Mouse (Mus musculus): ENCODE data around the gene Vamp2. TPM values are rescaled to one million over a fixed set of nuclear protein-coding genes. Genes with fewer than 3 reads are reported as not detected.
A peak's percentile ranks its signal among the peaks of the same experiment; 100 is the strongest.
"Not testable (repeated sequence)": the region's sequence is repeated elsewhere in the genome, so short reads cannot be mapped to it uniquely, and the experiment has no call there.

Vamp2 gene
- total RNA-seq, 2 experiments from 2014 or later, result 1,053 to 1,091 TPM

- no peak for DNase-seq (ENCODE audit: low spot score in 2 of 2)
Measured at GRCm38 (mm10) chr11:69078805-69079438, 9.4 kb upstream of the Vamp2 start.

GRCm38 (mm10) chr11:69080102-69080854, 8.0 kb upstream of the Vamp2 start:
- no peak for DNase-seq (ENCODE audit: low spot score in 2 of 2)

- no peak for DNase-seq (ENCODE audit: low spot score in 2 of 2)
Measured at GRCm38 (mm10) chr11:69080855-69081222, 7.5 kb upstream of the Vamp2 start.

DNA sequence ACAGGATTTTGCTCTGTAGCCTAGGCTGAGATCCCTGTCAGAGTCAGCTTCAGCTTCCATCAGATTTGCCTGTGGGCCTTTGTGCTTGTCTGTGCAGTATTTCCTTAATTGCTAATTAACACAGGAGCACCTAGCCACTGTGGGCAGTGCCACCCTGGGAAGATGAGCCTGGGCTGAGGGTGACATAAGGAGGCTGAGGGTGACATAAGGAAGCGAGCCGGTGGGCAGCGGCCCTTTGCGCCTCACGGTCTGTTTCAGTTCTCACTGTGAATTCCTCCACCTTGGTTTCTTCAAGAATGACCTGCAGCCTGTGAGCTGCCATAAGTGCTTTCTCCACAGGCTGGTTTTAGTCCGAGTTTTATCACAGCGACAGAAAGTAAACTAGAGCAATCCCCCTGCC, 6.7 kb upstream of the Vamp2 start:
- DNase-seq (ENCODE audit: low spot score in 2 of 2), result no peak

DNA sequence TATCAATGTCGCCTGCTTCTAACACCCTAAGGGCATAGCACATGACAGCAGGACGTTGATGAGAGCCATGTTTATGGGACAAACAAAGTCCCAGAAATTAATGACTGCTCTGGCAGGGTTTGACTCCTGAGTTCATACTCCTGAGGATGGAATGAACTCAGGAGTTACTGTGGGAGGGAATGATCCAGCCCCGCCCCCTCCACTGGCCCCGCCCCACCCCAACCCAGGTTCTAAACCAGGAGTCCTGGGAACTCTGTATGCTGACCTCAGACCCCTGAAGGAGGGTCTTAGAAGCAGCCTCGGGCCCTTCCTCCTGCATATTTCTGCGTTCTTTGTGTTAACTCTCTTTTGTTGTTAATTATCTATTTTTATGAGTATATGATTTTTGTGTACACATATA, 2.7 kb upstream of the Vamp2 start:
- DNase-seq (ENCODE audit: low spot score in 2 of 2), result no peak

DNA sequence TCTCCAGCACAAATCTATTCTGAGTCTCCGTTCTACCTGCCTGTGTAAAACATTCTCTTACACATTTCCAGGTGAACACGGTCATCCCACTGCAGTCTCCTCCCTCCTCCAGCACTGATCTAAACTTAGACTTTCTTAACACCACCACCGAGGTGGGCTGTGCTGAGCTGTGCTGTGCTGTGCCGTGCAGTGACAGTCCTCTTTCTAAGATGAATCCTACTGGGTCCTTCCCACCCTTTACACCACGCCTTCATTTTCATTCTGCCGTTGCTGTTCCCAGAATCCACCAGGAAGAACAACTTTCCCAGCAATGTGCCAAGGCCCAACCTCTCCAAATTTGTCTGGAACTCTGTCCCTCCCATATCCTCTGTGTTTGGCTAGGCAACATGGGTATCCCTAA, 1.9 kb upstream of the Vamp2 start:
- DNase-seq (ENCODE audit: low spot score in 2 of 2), result peak; percentile 55 to 67

DNA sequence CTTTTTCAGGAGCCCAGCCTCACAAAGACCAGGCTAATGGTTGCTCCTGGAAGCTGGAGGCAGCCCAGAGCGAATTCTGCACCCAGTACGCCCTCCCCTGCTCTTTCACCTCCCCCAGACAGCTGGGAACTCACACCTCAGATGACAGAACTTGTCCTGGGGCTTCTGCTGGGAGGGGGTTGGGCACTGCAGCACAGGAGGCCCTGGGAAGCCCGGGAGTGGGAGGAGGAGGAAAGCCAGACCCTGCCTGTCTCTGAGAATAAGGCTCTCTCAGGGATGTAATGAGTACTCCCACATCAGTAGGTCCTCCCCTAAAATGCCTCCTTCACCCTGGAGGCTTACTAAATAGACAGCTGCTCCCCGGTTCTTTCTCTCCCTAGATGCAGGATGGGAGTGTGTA, 1.2 kb upstream of the Vamp2 start:
- DNase-seq (ENCODE audit: low spot score in 2 of 2), result peak; percentile 48 to 66

GRCm38 (mm10) chr11:69087597-69087996, 693 bp upstream of the Vamp2 start:
- DNase-seq (ENCODE audit: low spot score in 2 of 2), result peak in 1 of 2 experiments; percentile 1

- peak in 1 of 2 experiments; percentile 29 for DNase-seq (ENCODE audit: low spot score in 2 of 2)
Measured at GRCm38 (mm10) chr11:69088856-69089615, 746 bp downstream of the Vamp2 start.

DNA sequence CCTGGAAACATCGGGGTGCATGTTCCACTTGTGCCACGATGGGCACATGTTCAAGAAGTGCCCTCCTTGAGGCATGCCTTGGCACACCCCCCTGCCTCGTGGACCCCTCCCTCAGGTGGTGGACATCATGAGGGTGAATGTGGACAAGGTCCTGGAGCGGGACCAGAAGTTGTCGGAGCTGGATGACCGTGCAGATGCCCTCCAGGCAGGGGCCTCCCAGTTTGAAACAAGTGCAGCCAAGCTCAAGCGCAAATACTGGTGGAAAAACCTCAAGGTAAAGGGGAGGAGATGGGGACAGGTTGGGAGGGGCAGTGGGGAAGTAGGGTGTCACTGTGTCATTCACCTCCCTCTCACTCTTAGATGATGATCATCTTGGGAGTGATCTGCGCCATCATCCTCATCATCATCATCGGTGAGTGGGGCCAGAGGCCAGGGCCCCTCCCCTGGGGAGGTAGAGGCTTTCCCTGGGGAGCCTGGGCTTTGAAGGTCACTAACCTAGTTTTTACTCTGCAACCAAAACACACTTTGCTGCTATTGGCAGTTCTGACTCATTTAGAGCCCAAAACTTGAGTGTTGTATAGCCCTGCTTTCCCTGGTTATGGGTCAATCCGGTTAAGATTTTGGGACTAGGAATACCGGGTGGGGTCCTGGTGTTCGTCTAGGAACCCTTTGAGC, 1.5 kb downstream of the Vamp2 start:
- peak in 1 of 2 experiments; percentile 9 for DNase-seq (ENCODE audit: low spot score in 2 of 2)

DNA sequence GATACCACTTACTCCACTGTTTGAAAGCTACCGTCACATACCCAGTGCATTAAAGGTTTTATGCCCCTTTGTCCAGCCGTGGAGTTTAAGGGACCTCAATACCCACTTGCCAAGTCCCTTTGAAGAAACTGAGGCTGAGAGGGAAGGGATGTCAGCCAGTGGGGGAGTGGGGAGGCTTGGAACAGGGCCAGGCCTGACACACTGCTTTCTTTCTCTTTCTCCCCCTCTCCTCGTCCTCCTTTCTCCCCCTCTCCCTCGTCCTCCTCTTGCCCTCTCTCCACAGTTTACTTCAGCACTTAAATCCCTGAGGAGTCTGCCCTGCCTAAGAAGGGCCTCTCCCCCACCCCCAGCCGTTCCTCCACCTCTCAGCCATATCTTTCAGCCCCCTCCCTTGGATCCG, 2.1 kb downstream of the Vamp2 start:
- peak in 1 of 2 experiments; percentile 1 for DNase-seq (ENCODE audit: low spot score in 2 of 2)

- no peak for DNase-seq (ENCODE audit: low spot score in 2 of 2)
Measured at GRCm38 (mm10) chr11:69091566-69092385, 3.5 kb downstream of the Vamp2 start.

GRCm38 (mm10) chr11:69092386-69092751, 4.1 kb downstream of the Vamp2 start:
- DNase-seq (ENCODE audit: low spot score in 2 of 2), result peak; percentile 78 to 87

- DNase-seq (ENCODE audit: low spot score in 2 of 2), result no peak
Measured at GRCm38 (mm10) chr11:69092871-69093270, 4.6 kb downstream of the Vamp2 start.

DNA sequence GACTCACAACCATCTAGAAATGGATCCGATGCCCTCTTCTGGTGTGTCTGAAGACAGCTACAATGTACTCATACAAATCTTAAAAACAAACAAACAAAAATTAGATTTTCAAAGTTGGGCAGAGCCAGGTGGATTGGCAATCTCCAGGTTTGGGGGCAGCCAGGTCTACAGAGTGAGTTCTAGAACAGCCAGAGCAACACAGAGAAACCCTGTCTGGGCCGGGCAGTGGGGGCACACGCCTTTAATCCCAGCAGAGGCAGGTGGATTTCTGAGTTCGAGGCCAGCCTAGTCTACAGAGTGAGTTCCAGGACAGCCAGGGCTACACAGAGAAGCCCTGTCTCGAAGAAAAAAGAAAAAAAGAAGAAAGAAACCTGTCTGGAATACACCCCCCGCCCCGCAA, 5.6 kb downstream of the Vamp2 start:
- not testable (repeated sequence) for DNase-seq (ENCODE audit: low spot score in 2 of 2)

DNA sequence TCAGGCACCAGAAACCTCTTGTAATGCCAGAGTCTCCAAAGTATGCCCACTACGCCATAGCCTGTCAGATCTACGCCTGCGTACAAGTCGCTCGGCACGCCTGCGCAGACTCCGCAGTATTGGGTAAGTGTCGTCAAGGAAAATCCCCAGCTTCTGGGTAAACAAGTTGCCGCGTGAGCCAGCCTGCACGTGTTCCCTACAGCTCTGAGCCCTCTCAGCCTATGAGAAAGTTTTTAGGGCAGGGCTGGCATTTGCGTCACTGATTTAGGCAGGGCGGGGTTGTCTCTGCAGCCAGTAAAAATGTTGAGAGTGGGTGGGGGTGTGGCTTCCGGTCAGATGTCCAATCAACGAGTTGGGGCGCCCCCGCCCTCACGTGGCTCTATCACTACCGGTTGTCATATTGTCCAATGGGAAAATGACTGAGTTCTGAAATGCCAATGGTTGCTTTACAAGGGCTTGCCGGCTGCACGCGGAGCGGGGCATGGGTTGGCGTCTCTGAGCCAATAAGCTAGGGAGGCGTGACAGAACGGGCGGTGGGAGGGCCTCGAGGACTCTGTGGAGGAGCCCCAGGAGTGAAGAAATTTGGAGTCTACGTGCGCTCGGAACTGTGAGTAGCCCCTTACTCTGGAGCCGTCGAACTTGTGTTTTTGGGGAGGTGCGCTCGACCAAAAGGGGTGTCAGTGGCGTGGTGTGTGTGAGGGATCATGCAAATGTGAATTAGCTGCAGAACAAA, 6.6 kb downstream of the Vamp2 start, which contains the start of gene Per1:
Per1 (plus strand) TSS at position 521 of the 733 bp plus-strand sequence.
- DNase-seq (ENCODE audit: low spot score in 2 of 2), result peak; percentile 99 to 100

DNA sequence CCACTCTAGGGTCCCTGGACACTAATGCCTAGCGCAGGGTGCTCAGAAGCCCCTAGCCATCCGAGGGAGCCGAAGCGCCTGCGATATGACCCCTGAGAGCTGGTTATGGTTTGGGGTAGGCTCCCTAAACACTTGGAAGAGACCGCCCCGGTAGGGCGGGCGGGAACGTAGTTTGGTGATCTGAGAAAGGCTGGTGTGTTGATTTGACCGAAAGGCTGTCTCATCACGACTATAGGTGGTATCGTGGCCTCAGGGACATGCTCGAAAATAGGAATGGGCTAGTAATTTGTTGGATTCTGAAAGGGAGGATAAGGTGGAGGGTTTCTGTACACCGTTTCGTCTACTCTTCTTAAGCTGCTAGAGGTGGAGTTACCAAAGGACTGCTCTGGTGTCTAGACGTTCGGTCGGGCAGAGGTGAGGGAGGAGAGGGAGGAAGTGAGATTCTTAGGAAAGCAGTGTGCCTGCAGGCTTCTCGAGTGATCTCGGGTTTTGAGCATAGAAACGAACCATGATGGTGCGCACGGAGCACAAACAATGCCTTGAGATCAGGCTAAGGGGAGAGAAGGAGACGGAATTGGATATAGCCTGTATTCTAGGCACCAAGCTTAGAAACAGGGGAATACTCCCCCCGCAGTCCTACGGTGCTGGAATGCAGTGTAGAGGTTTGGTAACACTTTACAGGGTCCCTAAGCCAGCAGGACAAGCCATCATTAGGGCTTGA, 7.4 kb downstream of the Vamp2 start:
- peak in 1 of 2 experiments; percentile 5 for DNase-seq (ENCODE audit: low spot score in 2 of 2)

DNA sequence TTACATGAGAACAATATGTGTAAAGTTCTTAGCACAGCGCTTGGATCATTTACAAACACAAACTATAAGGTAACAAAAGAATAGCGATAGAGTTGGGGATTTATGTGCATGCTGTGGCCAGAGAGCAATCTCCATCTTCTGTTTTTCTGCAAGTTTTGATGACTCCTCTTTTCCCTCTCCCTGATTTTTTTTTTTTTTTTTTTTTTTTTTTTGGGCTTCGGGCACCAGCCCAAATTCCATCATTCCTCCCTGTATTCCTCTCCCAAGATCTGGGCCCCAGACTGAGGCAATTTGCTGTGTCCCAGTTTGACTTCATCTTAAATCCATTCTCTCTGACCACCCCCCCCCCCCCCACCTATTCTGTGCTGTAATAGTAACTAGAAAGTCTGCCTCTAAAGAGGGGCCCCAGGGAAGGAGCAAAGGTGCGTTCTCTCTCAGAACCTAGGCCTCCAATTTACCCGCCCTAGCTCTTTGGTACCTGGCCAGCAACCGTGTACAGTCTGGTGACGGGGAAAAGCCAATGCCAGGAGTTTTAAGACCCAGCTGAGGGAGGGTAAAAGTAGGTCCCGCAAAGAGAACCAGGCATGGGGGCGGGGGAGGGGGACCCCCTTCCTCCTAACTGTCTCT, 8.2 kb downstream of the Vamp2 start:
- peak in 1 of 2 experiments; percentile 17 for DNase-seq (ENCODE audit: low spot score in 2 of 2)
